Mouse (Mus musculus): ENCODE results near the gene Ssc5d. TPM values are rescaled to one million over a fixed set of nuclear protein-coding genes. Genes with fewer than 3 reads are reported as not detected.

Ssc5d gene
- total and polyA plus RNA-seq, 3 experiments: 0.09 to 1.6 (median 0.30) TPM

DNA sequence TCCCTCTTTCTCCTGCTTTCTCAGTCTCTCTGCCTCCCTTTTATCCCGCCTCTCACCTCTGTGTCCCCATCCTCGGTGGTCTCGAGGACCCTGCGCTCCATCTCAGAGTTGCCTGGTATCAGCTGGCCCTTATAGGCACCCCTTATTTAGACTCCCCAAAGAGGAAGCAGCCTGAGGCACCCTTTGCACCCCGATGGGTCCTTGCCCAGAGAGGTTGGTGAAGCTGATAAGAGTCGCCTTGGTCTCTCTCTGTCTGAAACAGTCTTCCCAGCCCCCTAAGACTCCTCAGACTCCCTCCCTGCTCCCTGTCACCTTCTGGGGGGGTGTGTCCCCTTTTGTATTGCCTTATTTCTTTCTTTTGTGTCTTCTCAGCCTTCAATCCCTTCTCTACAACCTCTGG, 45.5 kb downstream of the Ssc5d start, which contains the start of gene Sbk3:
Sbk3 (minus strand) TSS at position 101 of the 400 bp plus-strand sequence.
- in situ Hi-C loops (cut with MboI; ENCODE audit: low pct_ligation_motif_present, low pct_unique_long_range_greater_than_20kb, low sequenced_read_pairs) (no loop called here), dilution Hi-C loops (cut with MboI; ENCODE audit: extremely low pct_ligation_motif_present, extremely low pct_unique_long_range_greater_than_20kb, low sequenced_read_pairs) (no loop called here)
- H3K4me3 ChIP-seq (replicated peaks in 1 of 3; ENCODE audit: low read depth in 2 of 3, low read length in 2 of 3, poor library complexity in 1 of 3): no peak within 1 kb of the TSS
- H3K27me3 ChIP-seq (replicated peaks): peaks cover 68% of the 10 kb centered on the region
- H3K9ac ChIP-seq (ENCODE audit: insufficient read depth, low read depth): no peak within 1 kb of the TSS
- no peaks in the 10 kb centered on the region for H3K9me3 ChIP-seq (replicated peaks; ENCODE audit: low read length)
- H3K27ac ChIP-seq (ENCODE audit: insufficient read depth, low read depth): no peak within 1 kb of the TSS
- H3K4me1 ChIP-seq (ENCODE audit: control insufficient read depth in 1 of 2, insufficient read depth in 2 of 2): 0 out of 4 replicates have a peak, but pooled peaks cover 2 to 6% of the 10 kb centered on the region in 2 experiments
- no peak for TF ChIP-seq RCOR1 (conservative IDR thresholded peaks at IDR 0.05; ENCODE audit: low read depth, low read length)
- no peak for TF ChIP-seq EP300 (IDR thresholded peaks at IDR 0.05; ENCODE audit: low read length)
- no peak for TF ChIP-seq MYC (IDR thresholded peaks at IDR 0.05; ENCODE audit: low read depth, low read length)
- no peak for TF ChIP-seq CHD2 (IDR thresholded peaks at IDR 0.05; ENCODE audit: low read length)
- TF ChIP-seq MAX (IDR thresholded peaks at IDR 0.05; ENCODE audit: low read length): no peak
- no peak for TF ChIP-seq CTCF (conservative IDR thresholded peaks at IDR 0.05 in 1 of 2, IDR thresholded peaks at IDR 0.05 in 1 of 2; ENCODE audit: low read depth in 2 of 2, low read length in 2 of 2)
- TF ChIP-seq NRF1 (IDR thresholded peaks at IDR 0.05; ENCODE audit: low read depth, low read length): no peak
- TF ChIP-seq MAZ (IDR thresholded peaks at IDR 0.05; ENCODE audit: low read depth, low read length): no peak
- TF ChIP-seq GABPA (IDR thresholded peaks at IDR 0.05; ENCODE audit: insufficient replicate concordance, low read depth, low read length): no peak
- no peak for TF ChIP-seq TCF12 (IDR thresholded peaks at IDR 0.05; ENCODE audit: low read depth, low read length)
- no peak for TF ChIP-seq ZC3H11A (IDR thresholded peaks at IDR 0.05; ENCODE audit: low read depth, low read length)
- no peak for TF ChIP-seq JUND (conservative IDR thresholded peaks at IDR 0.05; ENCODE audit: low read depth, low read length)
- no peak for TF ChIP-seq KAT2A (IDR thresholded peaks at IDR 0.05; ENCODE audit: insufficient replicate concordance, low read length)
- TF ChIP-seq POLR2A (IDR thresholded peaks at IDR 0.05; ENCODE audit: low read depth, low read length): no peak
- TF ChIP-seq ZNF384 (IDR thresholded peaks at IDR 0.05; ENCODE audit: low read depth, low read length): no peak
- TF ChIP-seq ELF1 (IDR thresholded peaks at IDR 0.05; ENCODE audit: low read depth, low read length): no peak
- TF ChIP-seq HCFC1 (IDR thresholded peaks at IDR 0.05; ENCODE audit: low read depth, low read length): no peak
- TF ChIP-seq CHD1 (IDR thresholded peaks at IDR 0.05; ENCODE audit: low read depth, low read length): no peak
- TF ChIP-seq MEF2A (IDR thresholded peaks at IDR 0.05; ENCODE audit: borderline replicate concordance, low read depth, low read length): no peak
- TF ChIP-seq SIN3A (IDR thresholded peaks at IDR 0.05; ENCODE audit: low read length): no peak
- H3K36me3 ChIP-seq (replicated peaks in 1 of 2; ENCODE audit: control insufficient read depth in 1 of 2, insufficient read depth in 1 of 2, low read length in 1 of 2): no peaks in the 10 kb centered on the region
- H3K79me2 ChIP-seq (replicated peaks; ENCODE audit: control insufficient read depth, extremely low read depth, insufficient read depth, poor library complexity, severe bottlenecking): no peaks in the 10 kb centered on the region
- no peak for DNase-seq (ENCODE audit: extremely low read depth)
- no peak within 1 kb of the TSS for H3K4me2 ChIP-seq (ENCODE audit: insufficient read depth, low read depth, poor library complexity, severe bottlenecking)

DNA sequence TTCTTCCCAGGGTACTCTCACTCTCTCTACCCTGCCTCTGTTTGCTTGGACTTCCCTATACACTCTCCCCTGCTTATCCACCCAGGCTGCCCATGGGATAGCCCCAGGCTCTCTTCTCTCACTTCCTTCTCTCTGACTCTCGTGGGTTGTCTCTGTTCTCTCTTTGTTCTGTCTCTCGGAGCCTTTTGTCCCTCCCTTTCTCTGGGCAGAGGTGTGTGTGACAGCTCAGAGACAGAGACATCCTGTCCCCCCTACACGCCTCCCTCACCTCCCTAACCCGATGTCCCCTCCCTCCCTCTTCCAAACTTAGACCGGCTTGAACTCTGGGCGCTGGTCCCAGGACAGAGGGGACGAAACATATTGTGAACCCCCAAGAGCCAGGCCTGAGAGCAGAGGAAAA, 46.1 kb downstream of the Ssc5d start:
- Histone ChIP-seq H3K27me3 (replicated peaks) (peaks cover 68% of the 10 kb centered on the region), H3K9ac (ENCODE audit: insufficient read depth, low read depth) (no peak overlapping the region), H3K9me3 (replicated peaks; ENCODE audit: low read length) (peaks cover 4% of the 10 kb centered on the region), H3K4me3 (replicated peaks in 1 of 3; ENCODE audit: low read depth in 2 of 3, low read length in 2 of 3, poor library complexity in 1 of 3) (no peak overlapping the region), H3K4me1 (ENCODE audit: control insufficient read depth in 1 of 2, insufficient read depth in 2 of 2) (0 out of 4 replicates have a peak, but pooled peaks cover 2 to 6% of the 10 kb centered on the region in 2 experiments), H3K4me2 (ENCODE audit: insufficient read depth, low read depth, poor library complexity, severe bottlenecking) (no peak overlapping the region), H3K27ac (ENCODE audit: insufficient read depth, low read depth) (no peak overlapping the region), H3K79me2 (replicated peaks; ENCODE audit: control insufficient read depth, extremely low read depth, insufficient read depth, poor library complexity, severe bottlenecking) (no peaks in the 10 kb centered on the region), H3K36me3 (replicated peaks in 1 of 2; ENCODE audit: control insufficient read depth in 1 of 2, insufficient read depth in 1 of 2, low read length in 1 of 2) (no peaks in the 10 kb centered on the region)
- in situ Hi-C loops (cut with MboI; ENCODE audit: low pct_ligation_motif_present, low pct_unique_long_range_greater_than_20kb, low sequenced_read_pairs): no loop called here
- TF ChIP-seq ZNF384 (IDR thresholded peaks at IDR 0.05; ENCODE audit: low read depth, low read length): no peak
- no peak for TF ChIP-seq ZC3H11A (IDR thresholded peaks at IDR 0.05; ENCODE audit: low read depth, low read length)
- no peak for TF ChIP-seq MAZ (IDR thresholded peaks at IDR 0.05; ENCODE audit: low read depth, low read length)
- no peak for TF ChIP-seq JUN (IDR thresholded peaks at IDR 0.05; ENCODE audit: insufficient read depth, low read depth, low read length)
- no peak for TF ChIP-seq NELFE (IDR thresholded peaks at IDR 0.05; ENCODE audit: low read depth, low read length)
- no peak for TF ChIP-seq MAFK (IDR thresholded peaks at IDR 0.05; ENCODE audit: insufficient replicate concordance, low read length)
- DNase-seq (ENCODE audit: extremely low read depth): no peak
- dilution Hi-C loops (cut with MboI; ENCODE audit: extremely low pct_ligation_motif_present, extremely low pct_unique_long_range_greater_than_20kb, low sequenced_read_pairs): no loop called here
